Mouse (Mus musculus) T-helper 17 cell (primary cell): ENCODE data around the gene Trabd.

Experiments
- in situ Hi-C, 2 experiments: fragments of 300-600 bp; cut with MboI, MseI; formaldehyde crosslinking; loops; 1 replicate in 1 of 2; 2 replicates in 1 of 2; pipeline ENCODE4 v1.15.1; 2025; ENCODE audit warnings: high pct_unique_total_duplicates in 2 of 2

The Trabd gene

DNA sequence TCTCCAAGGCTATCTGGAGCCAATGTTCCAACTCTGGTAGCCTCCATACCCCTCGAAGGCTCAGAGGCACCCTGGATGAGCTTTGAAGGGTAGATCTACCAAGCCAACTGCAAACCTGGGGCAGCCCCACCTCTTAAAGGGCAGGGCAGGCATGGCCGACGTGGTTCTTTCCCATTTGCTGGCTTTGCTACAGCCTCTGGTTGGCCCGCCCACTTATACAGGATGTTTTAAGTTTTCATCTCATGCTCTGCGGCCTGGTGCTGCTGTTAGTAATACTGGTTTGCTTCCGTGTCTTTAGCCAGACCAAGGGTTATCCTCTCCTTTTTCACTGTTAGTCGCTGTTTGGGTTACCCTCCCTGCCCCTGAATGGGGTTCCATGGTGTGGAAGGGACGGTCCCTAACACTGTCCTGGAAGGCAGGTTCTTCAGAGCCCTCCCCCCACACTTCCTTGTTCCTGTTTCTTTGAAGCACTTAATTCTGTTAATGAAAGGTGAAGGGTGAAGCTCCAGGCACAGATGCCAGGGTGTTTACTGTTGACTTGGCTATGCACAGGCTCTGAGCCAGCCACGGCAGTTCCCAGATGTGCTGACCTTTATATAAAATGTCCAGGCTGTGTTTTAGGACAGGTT, 3.4 kb downstream of the Trabd start:
- in situ Hi-C loops: no loop called here

DNA sequence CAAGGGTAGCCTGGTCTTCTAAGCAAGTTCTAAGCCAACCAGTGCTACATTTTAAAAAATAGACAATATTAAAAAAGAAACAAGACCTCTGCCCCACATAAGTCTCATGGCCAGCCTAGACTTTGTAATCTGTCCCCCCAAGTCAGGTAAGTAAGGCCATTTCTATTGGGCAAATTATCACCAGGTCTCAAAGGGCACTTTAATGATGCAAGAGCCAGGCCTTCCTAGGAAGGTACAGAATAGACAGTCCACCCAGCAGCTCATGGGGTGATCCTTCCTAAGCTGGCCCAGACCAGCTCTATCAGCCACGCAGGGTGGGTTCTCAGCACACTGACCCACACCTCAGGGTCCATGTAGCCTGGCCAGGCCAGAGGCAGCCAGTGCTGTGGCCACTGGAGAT, 9.0 kb downstream of the Trabd start:
- in situ Hi-C loops: no loop called here

DNA sequence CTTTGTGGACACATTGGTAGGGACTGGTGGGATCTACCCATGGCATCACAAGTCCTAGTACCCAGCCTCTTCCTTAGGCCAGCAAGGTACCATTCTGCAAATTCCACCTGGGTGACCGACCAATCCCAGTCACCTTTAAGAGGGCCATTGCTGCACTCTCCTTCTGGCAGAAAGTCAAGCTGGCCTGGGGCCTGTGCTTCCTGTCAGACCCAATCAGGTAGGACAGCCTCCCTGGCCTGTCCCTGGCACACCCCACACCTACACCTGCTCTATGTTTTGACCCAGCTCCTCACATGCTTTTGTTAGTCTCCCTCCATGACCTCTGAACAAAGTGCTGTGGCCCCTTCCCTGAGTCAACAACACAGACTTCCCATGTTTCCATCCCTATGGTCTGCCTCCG, 9.9 kb downstream of the Trabd start:
- in situ Hi-C loops: no loop called here

DNA sequence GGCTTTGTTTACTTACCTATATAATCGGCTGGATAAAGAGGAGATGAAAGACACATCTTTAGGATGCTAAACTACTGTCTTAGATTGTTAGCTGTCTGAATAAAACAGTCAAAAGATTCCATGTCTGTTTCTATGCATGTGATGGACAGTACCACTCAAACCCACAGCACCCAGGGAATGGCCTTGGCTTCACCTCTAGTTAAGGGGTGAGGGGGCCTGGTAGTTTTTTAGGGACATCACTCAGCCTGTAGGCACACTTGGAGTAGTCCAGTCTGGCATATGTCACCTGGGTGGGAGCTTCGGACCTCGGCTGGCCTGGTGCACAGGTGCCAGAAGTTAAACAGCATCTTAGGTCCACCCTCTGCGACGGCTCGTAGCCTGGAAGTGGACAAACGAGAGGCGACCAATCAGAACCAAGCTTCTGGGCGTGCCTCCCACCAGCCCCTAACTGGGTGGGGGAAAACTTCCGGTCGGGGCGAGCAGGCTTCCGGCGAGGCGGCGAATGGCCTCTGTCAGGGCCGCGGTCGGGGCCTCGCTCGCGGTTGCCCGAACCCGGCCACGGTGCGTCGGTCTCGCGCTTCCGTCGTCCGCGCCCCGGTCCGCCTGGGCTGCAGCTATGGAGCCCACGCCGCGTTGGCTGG, 13.8 kb downstream of the Trabd start, which contains the start of gene Selenoo:
Selenoo (plus strand) TSS at position 478 of the 641 bp plus-strand sequence.
- in situ Hi-C loops: no loop called here

GRCm38 (mm10) chr15:89089248-89090051, 14.5 kb downstream of the Trabd start:
- in situ Hi-C loops: no loop called here

GRCm38 (mm10) chr15:89090662-89091061, 15.7 kb downstream of the Trabd start:
- in situ Hi-C loops: no loop called here

DNA sequence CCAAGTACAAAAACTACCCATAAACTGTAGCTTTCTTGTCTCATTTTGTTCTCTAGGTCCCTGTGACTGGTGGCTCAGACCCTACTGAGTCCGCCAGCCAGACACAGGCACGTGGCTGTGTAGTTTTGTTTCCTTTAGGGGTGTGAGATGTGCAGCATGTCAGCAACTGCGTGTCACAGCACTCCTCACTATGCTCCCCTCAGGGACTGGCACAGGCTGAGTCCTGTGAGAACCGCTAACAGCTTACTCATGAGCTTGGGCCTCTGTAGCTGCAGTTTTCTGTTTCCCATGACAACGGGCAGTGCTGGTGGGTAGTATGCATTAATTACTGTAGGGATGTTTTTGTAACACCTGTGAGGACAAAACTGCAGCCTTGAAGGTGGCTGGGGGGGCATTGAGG, 17.3 kb downstream of the Trabd start:
- in situ Hi-C loops: no loop called here

GRCm38 (mm10) chr15:89097450-89097849, 22.5 kb downstream of the Trabd start:
- in situ Hi-C loops: no loop called here

DNA sequence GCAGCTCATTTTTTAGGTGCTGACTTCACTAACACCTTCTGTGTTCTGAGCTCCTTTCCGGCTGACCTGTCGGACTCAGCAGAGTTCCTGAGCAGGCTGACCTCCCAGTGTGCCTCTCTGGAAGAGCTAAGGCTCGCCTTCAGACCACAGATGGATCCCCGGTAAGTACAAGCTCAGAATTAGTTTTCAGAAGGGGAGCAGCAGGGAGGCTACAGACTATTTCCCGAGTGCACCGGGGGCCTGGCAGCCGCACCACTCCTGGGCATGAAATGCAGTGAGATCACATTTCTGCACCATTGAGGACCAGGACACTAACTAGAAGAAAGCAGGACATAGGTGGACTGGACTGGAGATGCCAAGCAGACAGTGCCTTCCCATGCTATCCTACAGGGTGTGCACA, 23.7 kb downstream of the Trabd start:
- in situ Hi-C loops: no loop called here

DNA sequence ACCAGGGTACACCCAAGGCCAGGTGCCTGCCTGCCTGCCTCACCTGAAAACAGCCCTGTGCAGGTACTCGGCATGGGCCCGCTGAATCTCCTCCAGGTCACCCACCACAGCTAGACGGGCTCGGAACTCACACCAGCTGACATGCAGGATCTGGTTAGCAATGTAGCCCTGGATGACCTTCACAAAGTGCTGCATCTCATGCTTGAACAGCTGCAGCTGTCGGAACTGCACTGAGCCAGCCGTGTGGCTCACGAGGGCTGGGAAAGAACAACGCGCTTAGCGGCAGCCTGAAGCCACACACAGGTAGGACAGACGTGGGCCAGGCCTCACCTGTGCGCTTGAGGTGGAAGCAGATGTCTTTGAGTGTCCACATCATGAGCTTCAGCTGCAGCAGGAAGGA, 25.9 kb downstream of the Trabd start:
- in situ Hi-C loops: no loop called here

GRCm38 (mm10) chr15:89102646-89103045, 27.7 kb downstream of the Trabd start:
- in situ Hi-C loops: no loop called here

DNA sequence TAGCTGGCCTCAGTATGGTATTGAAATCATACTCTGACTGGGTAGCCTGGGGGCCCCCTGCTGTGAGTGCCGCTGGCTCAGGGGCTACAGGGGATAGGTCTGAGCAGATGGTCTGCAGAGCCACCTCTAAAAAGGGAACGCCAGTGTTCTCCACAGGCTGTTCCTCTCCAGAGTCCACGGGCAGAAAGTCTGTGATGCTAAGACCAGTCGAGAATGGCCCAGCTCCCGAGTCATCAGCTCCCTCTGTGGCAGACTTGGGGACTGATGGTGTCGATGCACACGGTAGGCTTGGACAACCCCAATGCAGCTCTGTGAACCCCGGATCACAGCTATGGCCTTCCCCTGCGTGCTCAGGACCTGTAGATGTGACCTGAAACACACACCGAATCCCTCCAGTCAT, 29.0 kb downstream of the Trabd start:
- in situ Hi-C loops: no loop called here

DNA sequence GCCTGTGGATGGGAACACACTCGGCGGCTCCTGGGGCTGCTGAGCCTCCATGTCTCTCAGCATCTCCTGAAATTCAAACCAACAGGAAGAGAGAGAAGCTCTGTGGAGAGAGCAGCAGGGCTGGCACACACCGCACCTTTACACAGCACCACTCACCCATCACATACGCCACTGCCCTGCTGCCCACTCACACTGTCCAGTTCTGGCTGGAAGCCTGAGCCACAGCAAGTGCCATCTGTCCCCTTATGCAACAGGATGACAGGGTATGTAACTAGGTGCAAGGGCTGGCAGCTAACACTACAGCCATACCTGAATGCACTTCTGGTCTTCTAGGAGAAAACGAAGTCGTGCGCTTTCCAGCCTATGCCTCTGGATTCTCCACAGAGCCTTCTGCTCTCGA, 29.5 kb downstream of the Trabd start:
- in situ Hi-C loops: no loop called here

GRCm38 (mm10) chr15:89106073-89106472, 31.1 kb downstream of the Trabd start:
- in situ Hi-C loops: no loop called here

DNA sequence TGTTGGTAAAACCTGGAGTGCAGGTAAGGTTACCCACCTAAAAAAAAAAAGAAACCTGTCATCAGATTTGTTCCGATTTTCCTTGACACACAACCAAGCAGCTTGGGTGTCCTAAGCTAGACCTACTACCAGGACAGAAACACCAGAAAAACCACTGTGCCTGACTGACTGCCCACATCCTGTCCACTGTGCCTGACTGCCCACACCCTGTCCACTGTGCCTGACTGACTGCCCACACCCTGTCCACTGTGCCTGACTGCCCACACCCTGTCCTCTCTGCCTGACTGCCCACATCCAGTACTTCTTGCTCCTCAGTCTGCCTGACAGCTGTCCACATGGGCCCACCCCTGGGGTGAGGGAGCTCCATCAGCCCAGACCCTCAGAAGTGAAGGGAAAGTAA, 32.1 kb downstream of the Trabd start:
- in situ Hi-C loops: no loop called here

GRCm38 (mm10) chr15:89110147-89110546, 35.2 kb downstream of the Trabd start:
- in situ Hi-C loops: no loop called here

DNA sequence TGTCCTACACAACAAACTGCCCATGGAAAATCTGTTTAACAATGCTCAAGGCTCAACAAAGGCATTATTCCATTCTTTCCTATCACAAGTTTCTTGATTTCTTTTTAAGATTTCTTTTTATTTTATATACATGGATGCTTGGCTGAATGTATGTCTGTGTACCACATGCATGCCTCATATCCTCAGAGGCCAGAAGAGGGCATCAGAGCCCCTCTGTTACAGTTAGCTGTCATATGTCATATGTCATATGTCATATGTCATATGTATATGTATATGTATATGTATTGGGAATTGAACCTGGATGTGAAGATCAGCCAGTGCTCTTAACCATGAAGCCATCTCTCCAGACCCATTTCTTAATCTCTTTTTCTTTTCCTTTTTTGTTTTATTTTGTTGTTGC, 43.1 kb downstream of the Trabd start:
- in situ Hi-C loops: no loop called here

DNA sequence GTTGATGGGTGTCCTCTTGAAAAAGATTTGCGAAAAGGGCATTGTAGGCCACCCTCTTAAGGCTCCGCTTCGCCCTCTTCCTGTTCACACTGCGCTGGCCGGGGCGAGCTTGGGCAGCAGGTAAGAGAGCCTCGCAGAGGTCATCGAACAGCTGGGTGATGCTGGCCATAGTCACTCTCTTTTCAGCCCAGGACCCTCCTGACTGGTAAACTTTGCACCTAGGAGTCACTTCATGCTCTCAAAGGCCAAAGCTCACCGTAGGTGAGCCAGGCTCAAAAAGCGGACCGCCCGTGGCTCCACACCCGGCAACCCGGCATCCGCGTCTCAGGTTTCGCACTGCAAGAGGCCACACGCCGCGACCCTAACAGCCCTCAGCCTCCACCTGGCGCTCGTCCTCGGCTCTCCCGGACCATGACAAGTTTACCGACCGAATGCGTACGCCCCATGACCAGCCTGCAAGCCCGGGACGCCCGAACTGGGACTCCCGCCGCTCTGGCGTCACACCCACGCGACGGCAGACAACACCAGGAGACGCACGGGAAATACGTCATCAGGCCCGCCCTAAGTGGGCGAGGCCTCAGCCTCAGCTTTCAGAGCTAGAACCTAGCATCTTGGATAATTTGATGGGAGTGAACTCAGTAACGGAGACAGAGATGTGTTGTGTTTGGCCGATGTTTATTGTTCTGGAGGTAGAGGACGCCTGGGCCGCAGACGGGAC, 47.9 kb downstream of the Trabd start, which contains the start of gene Tubgcp6:
Tubgcp6 (minus strand) TSS at position 464 of the 718 bp plus-strand sequence.
- in situ Hi-C loops: no loop called here

GRCm38 (mm10) chr15:89123595-89123994, 48.7 kb downstream of the Trabd start:
- in situ Hi-C loops: no loop called here

GRCm38 (mm10) chr15:89124312-89124711, 49.4 kb downstream of the Trabd start:
- in situ Hi-C loops: no loop called here

- in situ Hi-C loops: loop anchor here in 1 of 2 experiments (5.0 kb wide), 1 partner anchor 87 kb away; the partner anchor contains the start of gene Ppp6r2
These were observed 50.4 kb downstream of the Trabd start for GRCm38 (mm10) chr15:89125351-89125750.

- in situ Hi-C loops: loop anchor here in 1 of 2 experiments (5.0 kb wide), 1 partner anchor 86 kb away; the partner anchor contains the start of gene Ppp6r2
These were observed 51.7 kb downstream of the Trabd start for GRCm38 (mm10) chr15:89126622-89127021.
